Mouse (Mus musculus): ENCODE data around the gene Ptov1. TPM values are rescaled to one million over a fixed set of nuclear protein-coding genes. Genes with fewer than 3 reads are reported as not detected.
A peak's percentile ranks its signal among the peaks of the same experiment; 100 is the strongest.

The Ptov1 gene
- polyA plus RNA-seq, 1 experiment from 2014 or later = 350 TPM

DNA sequence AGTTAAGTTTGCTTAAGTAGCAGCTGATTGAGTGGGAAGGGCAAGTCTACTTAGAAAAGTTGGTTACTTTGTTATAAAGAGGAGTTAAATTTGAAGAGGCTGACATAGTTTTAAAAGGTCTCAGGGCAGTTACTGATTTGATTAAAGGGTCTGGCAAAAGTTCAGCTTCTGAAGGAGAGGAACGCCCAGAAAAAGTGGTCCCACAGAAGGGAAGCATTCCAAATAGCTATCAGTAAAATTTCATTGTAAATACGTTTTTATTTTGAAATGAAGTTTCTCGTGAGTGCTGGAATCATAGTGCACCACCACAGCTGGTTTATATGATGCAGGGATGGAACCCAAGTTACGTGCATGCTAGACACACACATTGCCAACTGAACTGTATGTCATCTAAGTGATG is 36.8 kb downstream of the Ptov1 start:
- no peak overlapping the region for H3K4me3 ChIP-seq (ENCODE audit: low read depth, low read length)
- no peak for ATAC-seq (replicated peaks; ENCODE audit: insufficient number of reproducible peaks, low FRiP score, low TSS enrichment, low read depth)
- no peak overlapping the region for H3K4me2 ChIP-seq (ENCODE audit: low read depth, low read length)
- WGBS = 81% methylated on average over 4 of the region's 4 CpGs
- no peaks in the 10 kb centered on the region for H3K9me3 ChIP-seq (replicated peaks; ENCODE audit: control insufficient read depth, low read length)
- no peak for DNase-seq (ENCODE audit: low spot score)
- H3K36me3 ChIP-seq (replicated peaks; ENCODE audit: control insufficient read depth, insufficient read depth, low read depth, low read length) = peaks cover 28% of the 10 kb centered on the region
- no peaks in the 10 kb centered on the region for H3K4me1 ChIP-seq (ENCODE audit: control insufficient read depth, insufficient read depth, low read length)
- H3K27ac ChIP-seq (replicated peaks; ENCODE audit: low read depth, low read length) = no peak overlapping the region
- no peak overlapping the region for H3K9ac ChIP-seq (replicated peaks; ENCODE audit: low read length)
- H3K27me3 ChIP-seq (ENCODE audit: control insufficient read depth, insufficient read depth, low read length) = no peaks in the 10 kb centered on the region

DNA sequence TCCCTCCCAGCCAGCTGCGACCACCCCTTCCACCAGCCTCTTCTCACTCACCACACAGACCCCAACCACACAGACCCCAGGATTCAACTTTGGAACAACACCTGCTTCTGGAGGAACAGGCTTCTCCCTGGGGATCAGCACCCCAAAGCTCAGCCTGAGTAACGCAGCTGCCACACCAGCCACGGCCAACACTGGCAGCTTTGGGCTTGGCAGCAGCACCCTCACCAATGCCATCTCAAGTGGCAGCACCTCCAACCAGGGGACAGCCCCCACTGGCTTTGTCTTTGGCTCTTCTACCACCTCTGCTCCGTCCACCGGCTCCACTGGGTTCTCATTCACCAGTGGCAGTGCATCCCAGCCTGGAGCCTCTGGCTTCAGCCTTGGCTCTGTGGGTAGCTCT is 40.9 kb downstream of the Ptov1 start:
- ATAC-seq (replicated peaks; ENCODE audit: insufficient number of reproducible peaks, low FRiP score, low TSS enrichment, low read depth) = no peak
- H3K36me3 ChIP-seq (replicated peaks; ENCODE audit: control insufficient read depth, insufficient read depth, low read depth, low read length) = peaks cover 28% of the 10 kb centered on the region
- no peaks in the 10 kb centered on the region for H3K4me1 ChIP-seq (ENCODE audit: control insufficient read depth, insufficient read depth, low read length)

DNA sequence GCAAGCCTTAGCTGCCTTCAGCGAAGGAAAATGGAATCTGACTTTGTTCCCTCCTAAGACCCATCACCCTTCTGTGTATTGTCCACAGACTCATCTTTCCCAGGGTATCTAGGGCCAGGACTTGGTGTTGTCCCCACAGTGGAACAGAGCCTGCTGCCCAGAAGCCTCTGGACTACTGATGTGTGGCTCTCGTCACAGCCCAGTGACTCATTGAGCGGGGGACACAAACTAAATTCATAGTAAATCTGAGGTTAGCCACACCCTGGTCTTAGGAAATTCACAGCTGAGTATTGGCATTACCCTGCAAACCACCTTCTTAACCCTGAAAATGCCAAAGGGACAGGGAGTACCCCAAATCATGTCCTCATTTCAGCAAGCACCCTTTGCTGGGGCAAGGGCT is 42.8 kb downstream of the Ptov1 start:
- Histone ChIP-seq H3K9me3 (replicated peaks; ENCODE audit: control insufficient read depth, low read length) (no peaks in the 10 kb centered on the region), H3K27ac (replicated peaks; ENCODE audit: low read depth, low read length) (no peak overlapping the region), H3K4me3 (ENCODE audit: low read depth, low read length) (no peak overlapping the region), H3K9ac (replicated peaks; ENCODE audit: low read length) (no peak overlapping the region), H3K27me3 (ENCODE audit: control insufficient read depth, insufficient read depth, low read length) (no peaks in the 10 kb centered on the region), H3K4me2 (ENCODE audit: low read depth, low read length) (no peak overlapping the region), H3K36me3 (replicated peaks; ENCODE audit: control insufficient read depth, insufficient read depth, low read depth, low read length) (peaks cover 28% of the 10 kb centered on the region), H3K4me1 (ENCODE audit: control insufficient read depth, insufficient read depth, low read length) (no peaks in the 10 kb centered on the region)
- no peak for DNase-seq (ENCODE audit: low spot score)
- ATAC-seq (replicated peaks; ENCODE audit: insufficient number of reproducible peaks, low FRiP score, low TSS enrichment, low read depth) = no peak
- WGBS = 81% methylated on average over 3 of the region's 3 CpGs

More for the DNA sequence above, 40.9 kb downstream of the Ptov1 start:
- no peaks in the 10 kb centered on the region for H3K27me3 ChIP-seq (ENCODE audit: control insufficient read depth, insufficient read depth, low read length)
- H3K4me2 ChIP-seq (ENCODE audit: low read depth, low read length) = no peak overlapping the region
- no peak overlapping the region for H3K4me3 ChIP-seq (ENCODE audit: low read depth, low read length)
- DNase-seq (ENCODE audit: low spot score) = no peak
- WGBS = 92% methylated on average over 5 of the region's 5 CpGs
- no peak overlapping the region for H3K9ac ChIP-seq (replicated peaks; ENCODE audit: low read length)
- H3K27ac ChIP-seq (replicated peaks; ENCODE audit: low read depth, low read length) = no peak overlapping the region
- no peaks in the 10 kb centered on the region for H3K9me3 ChIP-seq (replicated peaks; ENCODE audit: control insufficient read depth, low read length)

GRCm38 (mm10) chr7:44824872-44825271 is 44.7 kb downstream of the Ptov1 start:
- Histone ChIP-seq H3K9ac (replicated peaks; ENCODE audit: low read length) (no peak overlapping the region), H3K4me2 (ENCODE audit: low read depth, low read length) (no peak overlapping the region), H3K27ac (replicated peaks; ENCODE audit: low read depth, low read length) (no peak overlapping the region), H3K36me3 (replicated peaks; ENCODE audit: control insufficient read depth, insufficient read depth, low read depth, low read length) (peaks cover 14% of the 10 kb centered on the region), H3K4me1 (ENCODE audit: control insufficient read depth, insufficient read depth, low read length) (no peaks in the 10 kb centered on the region), H3K4me3 (ENCODE audit: low read depth, low read length) (no peak overlapping the region), H3K9me3 (replicated peaks; ENCODE audit: control insufficient read depth, low read length) (no peaks in the 10 kb centered on the region), H3K27me3 (ENCODE audit: control insufficient read depth, insufficient read depth, low read length) (no peaks in the 10 kb centered on the region)
- DNase-seq (ENCODE audit: low spot score) (peak; percentile 83), ATAC-seq (replicated peaks; ENCODE audit: insufficient number of reproducible peaks, low FRiP score, low TSS enrichment, low read depth) (no peak)
- 29% methylated on average over 3 of the region's 3 CpGs for WGBS

GRCm38 (mm10) chr7:44823409-44823808 is 46.2 kb downstream of the Ptov1 start:
- H3K36me3 ChIP-seq (replicated peaks; ENCODE audit: control insufficient read depth, insufficient read depth, low read depth, low read length) = no peaks in the 10 kb centered on the region
- WGBS = 42% methylated on average over 7 of the region's 7 CpGs
- no peak overlapping the region for H3K4me3 ChIP-seq (ENCODE audit: low read depth, low read length)
- H3K27me3 ChIP-seq (ENCODE audit: control insufficient read depth, insufficient read depth, low read length) = no peaks in the 10 kb centered on the region
- no peak overlapping the region for H3K27ac ChIP-seq (replicated peaks; ENCODE audit: low read depth, low read length)
- DNase-seq (ENCODE audit: low spot score) (no peak), ATAC-seq (replicated peaks; ENCODE audit: insufficient number of reproducible peaks, low FRiP score, low TSS enrichment, low read depth) (no peak)
- H3K4me1 ChIP-seq (ENCODE audit: control insufficient read depth, insufficient read depth, low read length) = 0 out of 2 replicates have a peak, but pooled peaks cover 3% of the 10 kb centered on the region
- H3K9me3 ChIP-seq (replicated peaks; ENCODE audit: control insufficient read depth, low read length) = no peaks in the 10 kb centered on the region
- no peak overlapping the region for H3K9ac ChIP-seq (replicated peaks; ENCODE audit: low read length)
- H3K4me2 ChIP-seq (ENCODE audit: low read depth, low read length) = no peak overlapping the region

- H3K36me3 ChIP-seq (replicated peaks; ENCODE audit: control insufficient read depth, insufficient read depth, low read depth, low read length) = no peaks in the 10 kb centered on the region
- no peak overlapping the region for H3K9ac ChIP-seq (replicated peaks; ENCODE audit: low read length)
- WGBS = 86% methylated on average over 7 of the region's 7 CpGs
- no peak overlapping the region for H3K4me2 ChIP-seq (ENCODE audit: low read depth, low read length)
- H3K4me3 ChIP-seq (ENCODE audit: low read depth, low read length) = no peak overlapping the region
- H3K4me1 ChIP-seq (ENCODE audit: control insufficient read depth, insufficient read depth, low read length) = peaks cover 9% of the 10 kb centered on the region; the same call in 1 of the 2 replicates
- H3K27me3 ChIP-seq (ENCODE audit: control insufficient read depth, insufficient read depth, low read length) = no peaks in the 10 kb centered on the region
- DNase-seq (ENCODE audit: low spot score) = no peak
- no peak for ATAC-seq (replicated peaks; ENCODE audit: insufficient number of reproducible peaks, low FRiP score, low TSS enrichment, low read depth)
- H3K27ac ChIP-seq (replicated peaks; ENCODE audit: low read depth, low read length) = no peak overlapping the region
- H3K9me3 ChIP-seq (replicated peaks; ENCODE audit: control insufficient read depth, low read length) = no peaks in the 10 kb centered on the region
These were observed 47.7 kb downstream of the Ptov1 start for GRCm38 (mm10) chr7:44821666-44822448.

DNA sequence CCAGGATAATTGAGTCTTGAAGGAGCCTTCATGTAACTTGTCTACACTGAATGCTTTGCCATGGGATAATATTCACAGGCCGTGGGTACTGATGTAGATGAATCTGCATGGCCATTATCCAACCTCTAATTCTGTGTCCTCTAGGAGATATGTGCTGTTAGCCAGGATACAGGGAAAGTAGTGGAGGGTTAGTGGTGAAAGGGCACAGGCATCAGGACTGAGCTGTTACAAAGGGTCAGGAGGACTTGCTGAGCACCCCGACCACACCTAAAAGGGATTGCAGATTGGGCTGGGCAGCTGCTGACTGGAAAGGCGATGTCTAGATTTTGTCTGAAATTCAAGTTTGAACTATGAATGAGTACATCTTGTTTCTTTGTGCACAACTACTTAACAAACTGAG is 49.1 kb downstream of the Ptov1 start:
- H3K9ac ChIP-seq (replicated peaks; ENCODE audit: low read length) = no peak overlapping the region
- H3K4me3 ChIP-seq (ENCODE audit: low read depth, low read length) = no peak overlapping the region
- H3K27me3 ChIP-seq (ENCODE audit: control insufficient read depth, insufficient read depth, low read length) = no peaks in the 10 kb centered on the region
- peaks cover 9% of the 10 kb centered on the region; the same call in 1 of the 2 replicates for H3K4me1 ChIP-seq (ENCODE audit: control insufficient read depth, insufficient read depth, low read length)
- no peak overlapping the region for H3K4me2 ChIP-seq (ENCODE audit: low read depth, low read length)
- DNase-seq (ENCODE audit: low spot score) (no peak), ATAC-seq (replicated peaks; ENCODE audit: insufficient number of reproducible peaks, low FRiP score, low TSS enrichment, low read depth) (no peak)
- H3K9me3 ChIP-seq (replicated peaks; ENCODE audit: control insufficient read depth, low read length) = no peaks in the 10 kb centered on the region
- no peak overlapping the region for H3K27ac ChIP-seq (replicated peaks; ENCODE audit: low read depth, low read length)
- 79% methylated on average over 3 of the region's 3 CpGs for WGBS
- H3K36me3 ChIP-seq (replicated peaks; ENCODE audit: control insufficient read depth, insufficient read depth, low read depth, low read length) = no peaks in the 10 kb centered on the region

DNA sequence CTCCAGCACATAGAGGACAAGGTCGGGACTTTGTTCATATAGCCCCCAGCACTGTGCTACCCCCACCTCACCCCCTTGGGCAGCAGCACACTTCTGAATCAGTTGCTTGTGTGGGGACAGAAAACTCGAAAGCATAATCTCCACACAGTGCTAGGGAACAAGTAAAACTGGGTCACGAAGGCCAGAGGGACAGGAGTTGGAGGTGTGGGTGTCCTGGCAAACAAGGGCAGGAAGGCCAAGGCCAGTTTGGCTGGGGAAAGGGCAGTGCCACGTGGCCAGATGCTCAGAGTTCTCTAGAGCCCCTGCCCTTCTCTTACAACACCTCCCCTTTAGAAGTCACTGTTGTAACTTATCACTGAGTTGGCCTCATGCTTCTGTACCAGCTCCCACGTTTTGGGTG is 49.7 kb downstream of the Ptov1 start:
- Histone ChIP-seq H3K4me3 (ENCODE audit: low read depth, low read length) (no peak overlapping the region), H3K27ac (replicated peaks; ENCODE audit: low read depth, low read length) (no peak overlapping the region), H3K4me1 (ENCODE audit: control insufficient read depth, insufficient read depth, low read length) (peaks cover 13% of the 10 kb centered on the region), H3K9me3 (replicated peaks; ENCODE audit: control insufficient read depth, low read length) (no peaks in the 10 kb centered on the region), H3K9ac (replicated peaks; ENCODE audit: low read length) (no peak overlapping the region), H3K4me2 (ENCODE audit: low read depth, low read length) (no peak overlapping the region), H3K36me3 (replicated peaks; ENCODE audit: control insufficient read depth, insufficient read depth, low read depth, low read length) (no peaks in the 10 kb centered on the region), H3K27me3 (ENCODE audit: control insufficient read depth, insufficient read depth, low read length) (no peaks in the 10 kb centered on the region)
- DNase-seq (ENCODE audit: low spot score) (no peak), ATAC-seq (replicated peaks; ENCODE audit: insufficient number of reproducible peaks, low FRiP score, low TSS enrichment, low read depth) (no peak)
- WGBS = 57% methylated on average over 5 of the region's 5 CpGs

Data from embryonic facial prominence, embryonic 11.5 days (tissue).